Mouse (Mus musculus) lung, postnatal 4 days (tissue): ENCODE measurements at regions not wholly inside any gene's neighbourhood (a gene's known extent, or its start where the extent isn't known, plus 50 kb on each side); places are given as distances from the start of the nearest gene placed in this dataset.
A peak's percentile ranks its signal among the peaks of the same experiment; 100 is the strongest.

Source experiments
- DNase-seq, 2 experiments: peaks; one replicate each; pipeline ENCODE4 v3.0.0; 2021

DNA sequence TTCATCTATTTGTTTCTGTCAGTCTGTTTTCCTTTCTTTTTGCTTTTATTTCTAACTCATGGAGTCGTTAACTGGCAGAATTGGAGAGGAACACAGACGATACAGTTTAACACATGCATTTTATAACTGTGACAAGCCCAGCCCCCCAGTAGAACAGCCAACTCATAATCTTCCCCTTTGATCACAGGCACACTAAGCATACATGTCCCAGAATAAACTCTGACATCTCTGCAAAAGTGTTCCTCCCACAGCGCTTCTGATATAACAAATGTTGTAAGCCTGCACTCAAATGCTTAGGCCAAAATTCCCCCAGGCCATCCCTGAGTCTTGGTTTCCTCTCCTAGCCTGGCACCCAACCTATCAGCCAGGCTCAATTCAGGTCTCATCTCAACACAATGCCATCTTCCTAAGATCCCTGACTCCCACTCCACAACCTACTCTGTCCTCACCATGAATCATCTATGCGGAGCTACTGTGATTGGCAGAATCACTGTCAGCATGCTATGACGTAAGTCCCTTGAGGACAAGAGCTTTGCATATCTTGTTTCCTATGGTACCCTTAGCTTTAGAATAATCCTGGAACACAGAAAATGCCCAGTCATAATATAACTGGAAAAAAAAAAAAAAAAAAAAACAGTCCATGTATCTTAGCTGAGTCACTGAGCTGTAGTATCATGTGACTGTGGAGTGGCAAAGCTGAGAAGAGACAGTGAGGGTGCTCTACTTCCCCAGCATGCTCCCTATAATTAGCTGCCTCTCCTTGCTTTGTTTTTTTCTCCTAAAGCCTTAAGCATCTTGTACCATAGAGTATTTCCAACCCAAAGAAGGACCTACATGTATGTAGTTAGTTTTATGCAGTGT is 146.7 kb downstream of the Plk2 start:
- DNase-seq = no peak

DNA sequence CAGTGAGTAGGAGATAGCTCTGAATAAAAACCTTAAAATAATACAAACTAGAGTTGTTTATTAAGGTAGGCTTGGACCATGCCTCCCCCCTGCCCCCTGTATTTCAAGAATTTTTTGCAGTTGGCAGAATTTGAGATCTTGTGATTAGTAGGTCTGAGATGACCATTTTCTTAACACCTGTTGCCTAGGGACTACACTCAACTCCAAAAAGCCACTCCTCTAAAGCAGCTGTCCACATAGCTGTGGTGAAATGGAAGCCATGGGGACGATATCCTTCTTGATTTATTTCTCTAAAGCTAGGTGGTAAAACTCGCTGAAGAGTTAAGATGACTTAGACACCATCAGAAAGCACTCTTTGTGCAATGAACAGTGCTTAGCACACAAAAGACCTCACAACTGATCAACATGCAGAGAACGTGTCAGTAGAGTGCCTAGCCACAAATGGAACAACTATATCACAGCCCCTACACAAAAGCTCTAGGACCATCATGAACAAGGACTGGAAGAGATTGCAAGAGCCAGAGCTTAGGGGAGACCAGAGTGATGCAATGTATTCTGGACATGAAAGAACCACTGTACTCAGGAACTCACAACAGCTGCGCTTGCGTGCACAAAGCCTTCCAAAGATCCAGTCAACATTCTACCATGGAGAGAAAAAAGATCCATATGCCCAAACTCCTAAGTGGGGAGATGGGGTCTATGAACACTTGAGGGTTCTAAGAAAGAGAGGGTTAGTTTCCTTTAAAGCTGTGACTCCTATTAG is 147.6 kb downstream of the Plk2 start:
- DNase-seq = no peak

DNA sequence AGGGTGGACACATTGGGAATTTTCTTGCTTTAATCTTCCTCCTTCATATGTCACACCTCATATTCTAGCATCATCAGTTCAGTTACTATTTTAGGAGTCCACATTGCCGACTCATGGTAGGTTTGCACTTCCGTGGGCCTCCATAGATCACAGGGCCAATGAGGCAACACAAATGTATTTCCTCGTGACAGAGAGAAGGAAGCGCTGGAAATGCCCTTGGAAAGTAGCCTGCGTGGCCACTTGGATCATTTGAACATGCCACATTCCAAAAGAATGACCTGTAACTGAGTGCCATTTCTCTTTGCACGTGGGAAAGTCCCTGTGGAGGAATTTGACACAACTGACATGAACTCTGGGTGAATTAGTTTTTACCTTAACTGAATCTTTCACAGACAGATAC is 150.6 kb downstream of the Plk2 start:
- DNase-seq = peak; percentile 15 to 20

DNA sequence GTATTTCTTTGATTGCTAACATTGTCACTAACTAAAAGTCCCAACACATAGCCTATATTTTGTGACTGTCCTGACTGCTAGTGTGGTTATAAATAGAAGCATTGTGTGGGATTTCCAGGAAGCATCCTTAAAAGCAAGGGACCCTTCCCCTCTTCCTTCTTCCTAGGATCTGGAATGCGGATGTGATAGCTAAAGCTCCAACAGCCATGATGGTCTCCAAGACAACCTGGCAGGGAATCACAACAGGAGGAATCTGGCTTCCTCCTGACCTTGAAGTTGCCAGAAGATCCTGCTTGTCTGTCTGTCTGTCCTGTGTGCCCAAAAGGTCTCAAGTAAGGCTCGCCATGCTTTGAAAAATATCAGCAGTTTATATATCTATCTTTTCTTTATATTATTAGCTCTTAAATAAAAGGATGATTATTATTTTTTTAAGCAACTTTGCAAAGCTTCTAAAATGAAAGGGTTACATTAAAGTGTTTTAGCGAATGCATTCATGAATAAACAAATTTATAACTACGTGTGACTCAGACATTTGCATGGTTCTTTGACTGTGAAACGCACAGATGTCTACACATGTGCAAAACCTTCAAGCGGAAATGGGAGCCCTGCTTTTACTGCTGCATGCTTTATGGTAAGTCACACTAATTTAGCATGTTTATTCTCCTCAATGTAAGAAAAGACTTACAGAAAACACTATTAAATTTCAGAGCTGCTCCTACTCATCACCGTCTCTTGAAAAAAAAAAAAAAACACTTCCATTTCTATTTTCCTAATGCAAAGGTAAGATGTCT is 160.9 kb downstream of the Plk2 start:
- DNase-seq = peak; percentile 19 to 22

DNA sequence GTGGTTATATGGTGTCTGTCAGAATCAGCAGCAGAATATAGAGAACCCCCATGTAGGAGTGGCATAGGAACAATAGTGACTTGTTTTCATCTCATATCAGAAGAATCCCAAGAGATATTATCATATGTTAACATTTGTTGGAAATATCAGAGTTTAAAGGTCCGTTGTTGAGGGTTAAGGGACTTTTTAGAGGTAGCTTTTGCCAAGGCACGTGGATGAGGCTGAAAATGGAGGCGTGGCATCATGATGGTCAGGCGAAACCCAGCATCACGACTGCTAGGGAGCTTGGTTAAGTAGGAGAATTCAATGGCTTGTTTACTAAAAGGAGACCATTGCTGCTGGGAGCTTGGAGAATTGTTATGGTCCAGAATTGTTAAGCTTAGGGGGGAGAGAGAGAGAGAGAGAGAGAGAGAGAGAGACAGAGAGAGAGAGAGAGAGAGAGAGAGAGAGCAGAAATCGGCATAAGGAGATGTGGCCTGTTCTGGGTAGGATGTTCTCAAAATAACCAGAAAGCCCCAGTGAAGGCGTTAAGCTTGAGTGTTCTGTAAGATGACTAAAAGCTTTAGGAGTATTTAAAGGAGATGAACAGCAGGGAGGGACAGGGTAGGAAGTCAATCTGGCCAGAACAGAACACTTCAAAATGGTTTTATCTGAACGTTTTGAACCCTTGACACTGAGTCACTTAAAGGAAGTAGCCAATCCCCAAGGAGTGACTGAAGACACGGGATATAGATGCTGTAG is 161.7 kb downstream of the Plk2 start:
- DNase-seq = no peak

DNA sequence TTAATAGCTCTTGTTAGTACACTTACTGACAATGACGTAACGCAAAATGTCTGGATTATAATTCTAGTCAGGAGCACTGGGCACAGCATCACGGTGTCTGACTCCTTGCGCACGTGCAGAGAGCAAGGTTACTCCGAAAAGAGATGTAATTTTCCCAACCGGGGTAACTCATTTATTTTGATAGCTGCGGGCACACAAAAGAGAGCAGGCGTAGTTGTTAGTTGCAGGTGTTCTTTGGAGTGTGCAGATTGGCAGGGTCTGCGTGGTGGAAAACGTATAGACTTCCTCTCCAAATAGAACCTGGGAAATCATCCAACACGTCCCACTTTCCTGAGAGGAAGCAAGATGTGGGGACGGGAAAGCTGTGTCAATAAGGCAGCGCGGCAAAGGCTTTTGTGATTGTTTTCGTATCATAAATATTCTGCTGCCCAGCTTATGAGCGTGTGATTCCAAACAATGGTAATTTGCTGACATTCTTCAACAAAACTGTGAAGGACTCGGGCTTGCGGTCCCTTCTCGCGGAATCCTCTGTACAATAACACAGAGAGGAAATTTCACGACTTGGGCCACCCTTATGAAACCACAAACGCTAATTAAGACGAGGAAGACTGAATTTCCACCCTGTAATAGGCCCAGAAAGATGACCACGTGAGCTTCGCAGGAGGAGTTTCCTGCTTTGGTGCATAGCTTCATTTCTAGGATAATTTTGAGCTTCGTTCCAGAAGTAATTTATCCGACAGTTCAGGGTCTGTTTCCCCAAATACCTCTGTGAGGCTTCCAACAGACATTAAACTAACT is 163.3 kb downstream of the Plk2 start:
- peak; percentile 27 to 36 for DNase-seq

DNA sequence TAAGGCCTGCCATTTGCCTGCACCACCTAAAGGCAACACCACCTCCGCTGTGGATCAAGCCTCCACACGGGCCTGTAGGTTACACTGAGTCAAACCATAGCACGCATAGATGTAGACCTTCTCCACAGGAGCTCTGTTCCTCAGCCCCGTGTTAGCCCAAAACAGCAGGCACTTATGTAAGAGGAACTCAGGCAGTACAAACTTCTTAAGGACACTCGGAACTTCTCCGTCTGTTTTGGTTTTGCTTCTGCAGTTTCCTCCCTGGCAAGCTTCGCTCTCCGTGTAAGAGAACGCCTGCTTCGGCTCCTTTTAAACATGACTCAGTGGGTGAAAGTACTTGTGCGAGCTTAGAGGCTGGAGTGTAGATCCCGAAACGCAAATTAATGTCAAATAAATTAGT is 165.7 kb downstream of the Plk2 start:
- DNase-seq = peak in 1 of 2 experiments; percentile 27

DNA sequence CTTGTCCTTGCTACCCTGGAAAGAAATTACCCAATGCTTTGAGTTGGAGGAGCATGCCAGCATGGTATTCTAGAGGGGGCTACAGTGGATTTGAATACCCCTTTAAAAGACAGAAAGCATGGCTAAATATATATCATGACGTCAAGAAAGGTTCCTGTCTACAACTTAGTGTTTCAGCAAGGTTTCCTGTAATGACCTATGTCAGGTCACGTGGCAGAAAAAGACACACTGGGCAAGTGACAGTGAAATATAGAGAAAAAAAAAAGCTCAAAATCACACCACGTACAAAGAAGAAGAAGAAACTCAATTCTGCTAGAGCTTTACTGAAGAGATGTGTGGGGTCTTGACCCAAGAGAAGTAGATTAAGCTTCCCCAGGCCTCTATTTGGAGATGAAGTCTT is 167.7 kb downstream of the Plk2 start:
- no peak for DNase-seq

DNA sequence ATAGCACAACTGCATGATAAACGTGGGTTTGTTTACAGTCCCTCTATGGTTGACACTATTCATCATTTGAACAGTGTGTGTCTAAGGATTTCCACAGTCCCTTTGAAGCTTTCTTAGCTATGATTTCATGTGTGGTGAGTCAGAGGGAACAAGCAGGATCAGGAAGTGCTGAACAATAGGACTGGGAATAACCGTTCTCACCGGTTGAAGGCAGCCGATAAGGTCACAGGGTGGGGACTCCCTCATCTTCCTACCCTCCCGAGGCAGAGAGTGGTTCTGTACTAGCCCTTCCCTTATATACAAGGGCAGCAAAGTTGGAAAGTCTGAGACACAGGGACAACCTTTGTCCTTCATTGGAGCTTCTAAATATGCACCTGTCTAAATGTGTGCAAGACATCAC is 168.1 kb downstream of the Plk2 start:
- peak; percentile 45 to 63 for DNase-seq

DNA sequence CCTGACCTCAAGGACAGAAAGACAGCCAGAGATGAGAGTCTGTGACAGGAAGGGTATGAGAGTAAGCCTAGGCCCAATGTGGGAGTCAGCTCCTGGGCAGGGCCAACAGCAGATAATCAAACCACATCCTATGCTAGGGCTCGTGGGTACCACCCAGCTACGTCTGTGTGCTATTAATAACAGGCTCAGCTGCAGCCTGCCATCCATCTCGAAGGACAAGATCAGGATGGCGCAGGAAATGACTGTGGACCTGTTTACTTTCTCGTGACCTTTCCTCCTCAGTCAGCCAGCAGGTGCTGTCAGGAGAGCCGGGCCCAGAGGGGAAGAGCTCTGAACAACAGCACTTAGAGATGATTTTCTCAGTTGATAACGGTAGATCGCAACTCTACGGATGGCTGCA is 169.1 kb downstream of the Plk2 start:
- peak; percentile 65 to 80 for DNase-seq

DNA sequence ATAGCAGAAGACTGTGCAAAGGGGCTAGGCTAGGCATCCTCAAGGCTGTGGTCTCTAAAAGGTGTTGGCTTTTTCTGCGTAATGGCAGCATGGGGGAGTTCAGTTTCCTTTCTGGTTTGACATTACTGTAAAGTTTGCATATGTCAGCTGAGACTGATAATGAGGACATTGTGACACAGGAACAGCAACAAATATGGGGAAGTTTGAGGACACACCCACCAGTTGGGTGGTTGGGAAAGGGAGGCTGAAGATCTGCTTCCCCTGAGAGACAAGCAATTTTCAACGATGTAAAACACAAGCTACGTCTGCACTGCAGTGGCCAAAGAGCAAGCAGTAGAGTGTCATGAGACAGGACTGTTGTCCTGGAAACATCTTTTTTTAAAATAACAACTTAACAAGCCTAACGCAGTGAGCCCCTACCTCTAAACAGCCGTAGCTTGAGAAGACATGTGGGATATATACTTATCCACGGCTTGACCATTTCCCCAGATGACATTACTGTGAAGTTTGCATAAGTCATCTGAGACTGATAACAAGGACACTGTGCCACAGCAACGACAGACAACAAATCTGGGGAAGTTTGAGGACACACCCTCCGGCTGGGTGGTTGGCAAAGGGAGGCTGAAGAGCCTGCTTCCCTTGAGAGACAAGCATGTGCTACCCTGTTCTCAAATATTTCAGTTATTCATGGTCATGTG is 173.8 kb downstream of the Plk2 start:
- DNase-seq = peak; percentile 30 to 55

DNA sequence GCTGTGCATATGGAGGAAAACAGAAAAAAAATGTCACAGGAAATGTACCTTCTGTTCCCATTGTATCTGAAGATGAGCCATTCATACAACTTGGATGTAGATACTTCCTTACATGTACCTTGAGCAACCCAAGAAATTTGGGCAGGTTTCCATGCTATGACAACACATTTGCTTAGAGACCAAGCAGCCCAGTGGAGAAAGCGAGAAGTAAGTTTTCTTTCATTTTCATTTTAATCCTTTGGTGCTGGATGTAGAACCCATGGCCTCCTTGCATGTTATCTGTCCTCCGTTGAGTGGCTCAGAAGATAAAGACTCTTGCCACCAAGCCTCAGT is 174.3 kb downstream of the Plk2 start:
- peak in 1 of 2 experiments; percentile 11 for DNase-seq

DNA sequence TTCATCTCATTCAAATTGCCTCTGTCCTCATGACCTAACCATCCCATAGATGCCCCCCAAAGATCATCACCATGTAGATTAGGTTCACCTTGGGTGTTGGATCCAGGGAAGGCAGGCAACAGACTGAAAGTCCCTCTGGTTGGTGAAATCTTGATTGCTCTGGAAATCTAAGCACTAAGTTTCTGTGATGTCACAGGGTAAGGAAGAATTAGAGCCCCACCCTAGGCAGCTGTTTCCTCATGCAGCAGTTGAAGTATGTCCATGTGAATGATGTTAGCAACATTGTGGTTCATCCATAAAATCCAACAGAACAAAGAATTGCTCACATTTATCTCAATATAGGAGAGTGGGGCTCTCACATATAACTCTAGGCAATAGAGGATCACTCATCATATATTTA is 175.5 kb downstream of the Plk2 start:
- DNase-seq = no peak

DNA sequence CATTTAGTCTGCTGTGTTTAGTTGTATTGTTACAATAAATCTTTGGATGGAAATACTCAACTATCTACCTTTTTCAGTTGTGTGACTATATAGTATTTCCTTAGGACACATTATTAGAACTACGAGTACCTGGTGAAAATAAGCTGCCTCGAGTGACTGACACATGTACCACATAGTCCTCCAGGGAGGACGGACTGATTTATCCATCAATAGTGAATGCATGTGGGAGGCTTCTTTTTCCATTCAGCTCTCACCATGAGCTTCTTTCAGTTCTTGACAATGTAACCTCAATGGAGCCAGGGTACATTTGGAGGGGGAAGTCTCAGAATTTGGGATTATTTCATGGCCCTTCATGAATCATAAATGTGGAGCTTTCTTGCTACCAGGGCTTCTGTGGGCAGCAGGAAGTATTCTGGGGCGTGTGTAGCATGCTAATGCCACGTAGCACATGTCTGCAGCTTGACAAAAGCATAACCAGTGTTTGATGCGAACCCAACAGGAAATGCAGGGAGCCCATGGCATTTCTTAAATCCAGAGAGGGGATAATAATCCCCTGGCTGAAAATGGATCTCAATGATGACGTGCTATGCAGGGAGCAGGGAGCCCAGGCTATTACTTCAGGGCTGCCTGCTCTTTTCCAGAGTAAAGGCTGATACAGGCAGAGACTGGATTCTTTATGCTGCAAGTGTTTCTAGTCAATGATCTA is 178.7 kb downstream of the Plk2 start:
- no peak for DNase-seq

DNA sequence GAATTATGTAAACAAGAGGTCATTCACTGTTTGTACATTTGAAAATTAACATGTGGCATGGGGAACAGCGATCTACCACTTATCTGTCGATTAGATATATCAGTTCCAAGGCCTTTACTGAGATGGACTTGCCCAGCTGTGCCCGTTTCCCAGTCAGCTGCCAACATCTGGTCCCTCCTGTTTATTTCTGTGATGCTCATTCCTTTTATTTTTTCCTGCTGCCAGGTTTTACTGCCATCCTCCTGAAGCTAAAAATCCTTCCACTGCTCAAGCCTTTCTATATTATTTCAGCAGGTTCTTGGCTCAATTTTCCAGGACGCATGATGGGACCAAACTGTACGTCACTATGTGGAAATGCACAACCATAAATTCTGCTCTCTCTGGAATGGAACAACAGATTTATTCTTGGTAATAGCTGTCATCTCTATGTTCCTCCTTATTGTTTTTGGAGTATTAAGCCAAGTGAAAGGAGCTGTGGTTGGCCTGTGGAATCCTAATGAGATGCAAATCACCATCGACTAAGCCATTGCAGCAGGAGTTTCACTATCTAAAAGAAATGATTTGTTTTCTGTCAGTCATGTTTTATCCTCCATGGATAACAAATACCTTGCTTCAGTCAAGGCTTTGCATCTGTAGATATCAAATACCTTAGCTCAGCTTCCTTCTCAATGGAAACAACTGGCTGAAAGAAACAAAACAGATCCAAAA is 180.1 kb downstream of the Plk2 start:
- no peak for DNase-seq

DNA sequence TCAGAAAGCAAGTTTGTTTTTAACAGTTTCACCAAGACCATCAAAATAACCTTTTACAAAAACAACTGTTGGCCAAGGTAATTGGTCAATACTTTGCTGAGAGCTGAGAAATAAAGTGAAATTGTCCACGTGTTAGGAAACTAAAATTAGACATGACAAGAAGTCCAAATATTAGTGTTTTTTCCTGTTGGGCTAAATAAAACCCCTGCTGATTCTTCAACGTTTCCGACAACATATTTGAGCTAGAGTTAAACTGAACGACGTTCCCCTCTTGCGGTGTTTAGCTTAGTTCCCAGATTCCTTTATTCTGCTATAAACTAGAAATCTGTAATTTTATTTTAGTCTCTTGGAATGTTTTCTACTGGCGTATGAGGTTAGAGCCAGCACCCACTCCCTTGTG is 183.3 kb downstream of the Plk2 start:
- DNase-seq = no peak

DNA sequence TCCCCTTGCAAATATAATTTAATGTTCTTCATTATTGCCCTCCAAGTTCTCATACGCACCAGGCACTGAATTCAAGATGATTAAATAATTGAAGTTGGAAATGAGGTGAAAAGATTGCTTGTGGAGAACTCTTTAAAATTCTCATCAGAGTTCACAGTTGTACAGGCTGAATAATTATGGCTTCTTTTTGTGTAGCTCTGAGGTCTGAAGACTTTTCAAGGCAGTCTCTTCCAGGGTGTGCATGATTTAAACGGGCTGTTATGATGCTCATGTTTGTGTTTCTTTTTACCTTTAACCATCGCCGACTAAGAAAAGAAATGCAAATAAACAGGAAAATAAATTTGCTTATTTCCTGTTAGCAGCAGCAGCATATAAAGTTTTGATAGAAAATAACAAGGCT is 185.3 kb downstream of the Plk2 start:
- no peak for DNase-seq

DNA sequence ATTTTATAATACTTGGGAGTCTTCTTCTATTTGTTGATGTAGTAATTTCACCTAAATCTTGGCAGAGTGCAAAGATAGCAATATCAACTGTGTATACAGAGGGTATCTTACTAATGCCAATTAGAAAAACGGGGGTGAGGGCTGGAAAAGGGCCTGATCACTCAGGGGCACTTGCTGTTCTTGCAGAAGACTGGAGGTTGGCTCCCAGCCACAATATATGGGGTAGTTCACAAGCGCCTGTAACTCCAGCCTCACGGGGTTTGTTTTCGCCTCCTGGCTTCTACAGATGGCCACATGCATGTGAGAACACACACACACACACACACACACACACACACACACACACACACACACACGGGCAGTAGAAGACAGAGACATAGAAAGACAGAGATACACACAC is 185.7 kb downstream of the Plk2 start:
- no peak for DNase-seq

DNA sequence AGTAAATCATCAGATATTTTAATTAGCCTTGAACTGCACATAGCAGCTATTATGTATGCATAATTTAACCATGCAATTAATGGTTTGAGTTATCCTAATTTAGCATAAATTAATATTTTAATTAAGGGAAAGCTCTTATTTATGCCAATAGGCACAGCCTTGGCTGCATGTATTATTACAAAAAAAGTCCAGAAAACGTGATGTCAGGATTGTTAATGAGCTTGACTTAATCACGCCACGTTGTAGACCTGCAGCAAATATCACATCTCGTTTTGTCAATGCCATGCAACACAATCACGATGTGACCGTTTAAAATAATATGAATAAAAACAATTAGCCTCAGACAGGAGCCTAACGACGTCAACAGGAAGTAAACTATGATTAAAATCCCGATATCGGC is 189.9 kb downstream of the Plk2 start:
- DNase-seq = no peak

DNA sequence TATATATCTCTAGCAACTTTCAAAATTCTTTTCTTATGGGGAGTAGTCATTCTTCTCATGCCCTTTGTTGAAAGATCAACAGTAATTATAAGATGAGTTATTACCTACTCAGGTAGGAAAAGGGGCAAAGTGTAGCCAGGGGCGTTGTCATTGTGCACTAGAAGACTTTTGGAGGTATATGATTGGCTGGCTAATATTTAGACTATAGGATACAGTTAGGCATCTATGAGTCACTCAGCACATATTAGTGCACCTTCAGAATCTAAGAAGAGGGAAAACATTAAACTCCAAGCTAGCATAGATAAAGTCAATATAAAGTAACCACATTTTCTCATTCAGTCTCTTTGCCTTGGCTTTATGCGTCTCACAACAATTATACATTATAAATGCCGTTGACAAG is 199.8 kb downstream of the Plk2 start:
- no peak for DNase-seq
